Mouse (Mus musculus) heart, adult 8-10 months (tissue): ENCODE measurements at regions not wholly inside any gene's neighbourhood (a gene's known extent, or its start where the extent isn't known, plus 50 kb on each side); places are given as distances from the start of the nearest gene placed in this dataset.

ENCODE experiments used
- DNase-seq: peaks from one replicate; pipeline ENCODE4 v3.0.0; 2022; ENCODE audit warnings: low spot score

- no peak for DNase-seq
Measured at GRCm38 (mm10) chr12:29368820-29369175, 159.4 kb upstream of the Myt1l start.

GRCm38 (mm10) chr12:29391756-29392155, 136.4 kb upstream of the Myt1l start:
- no peak for DNase-seq

GRCm38 (mm10) chr12:29394271-29394670, 133.9 kb upstream of the Myt1l start:
- DNase-seq, result no peak

- no peak for DNase-seq
Measured at GRCm38 (mm10) chr12:29394881-29395280, 133.3 kb upstream of the Myt1l start.

GRCm38 (mm10) chr12:29395401-29395982, 132.7 kb upstream of the Myt1l start:
- DNase-seq, result peak; percentile 5

GRCm38 (mm10) chr12:29404434-29404833, 123.8 kb upstream of the Myt1l start:
- DNase-seq, result no peak

GRCm38 (mm10) chr12:29409336-29410055, 118.7 kb upstream of the Myt1l start:
- no peak for DNase-seq

GRCm38 (mm10) chr12:29433936-29434335, 94.2 kb upstream of the Myt1l start:
- DNase-seq, result no peak

GRCm38 (mm10) chr12:29439343-29440019, 88.7 kb upstream of the Myt1l start:
- DNase-seq, result no peak

- peak; percentile 9 for DNase-seq
Measured at GRCm38 (mm10) chr12:29465201-29465600, 63.0 kb upstream of the Myt1l start.
